In the genomic region with DNA sequence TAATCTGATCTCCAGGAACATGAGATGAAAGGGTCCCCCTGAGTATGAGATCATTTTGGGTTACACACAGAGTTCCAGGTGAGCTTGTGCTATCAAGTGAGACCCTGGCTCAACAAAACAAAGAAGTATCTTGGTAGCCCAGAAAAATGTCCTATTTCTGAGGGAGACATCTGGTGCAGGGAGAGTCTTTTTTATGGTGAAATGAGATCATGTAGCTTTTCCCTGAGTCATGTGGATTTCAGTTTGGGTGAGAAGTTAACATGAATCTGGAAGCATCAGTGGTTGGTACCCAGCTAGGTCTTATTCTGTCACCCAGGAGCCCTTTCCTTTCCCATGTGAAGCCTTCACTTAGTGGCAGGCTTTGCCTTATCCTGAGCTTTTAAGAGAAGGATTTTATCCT, we compare ENCODE assay signal across 12 mouse cellular contexts.
"Had no signal": no experiment of that assay in that cellular context is flagged by ENCODE, and none has a peak within 500 bp of the region (broad histone marks: within the 10 kb centered on the region; RNA-seq: fewer than 3 reads in every experiment).

No protein-coding gene starts in this region.

- DNase-seq: retina, postnatal 1 day; right cerebral cortex, adult 18-20 months; right cerebral cortex, postnatal 14 days; right cerebral cortex, postnatal 25 days; right cerebral cortex, postnatal 4 days; spleen, adult 18-20 months; thymus, adult 18-20 months; thymus, adult 2 months; thymus, postnatal 14 days; thymus, postnatal 25 days; thymus, postnatal 36 days; thymus, postnatal 4 days had no signal
